Mouse (Mus musculus): ENCODE data around the gene Ppp4r1.

- TF ChIP-seq CTCF (IDR thresholded peaks at IDR 0.05; ENCODE audit: control insufficient read depth, insufficient read depth, low read length) = no peak
- no peak for TF ChIP-seq POLR2A (IDR thresholded peaks at IDR 0.05; ENCODE audit: borderline replicate concordance, control insufficient read depth, low read depth, low read length)
Observed at GRCm38 (mm10) chr17:65885697-65886529, 103.5 kb downstream of the Ppp4r1 start, which contains the start of gene Ralbp1.

All from bone marrow, adult 2 months (tissue).